1 mouse cellular context compared by ENCODE assay signal in genomic region chr13:106893701-106894100, GRCm38 (mm10).
TF ChIP-seq lines count a peak whose summit lies in the region.

No protein-coding gene starts in this region.

TF ChIP-seq in MEL, 35 proteins besides CTCF, POLR2A, EP300 and RAD21 (continued from another document):
- TF ChIP-seq KAT2A (conservative IDR thresholded peaks at IDR 0.05; ENCODE audit: low read depth, low read length): no peak
- no peak for TF ChIP-seq GABPA (IDR thresholded peaks at IDR 0.05; ENCODE audit: low read depth, low read length)
- TF ChIP-seq RCOR1 (IDR thresholded peaks at IDR 0.05; ENCODE audit: low read depth, low read length): no peak
- no peak for TF ChIP-seq MXI1 (IDR thresholded peaks at IDR 0.05; ENCODE audit: low read depth, low read length)
